Mouse (Mus musculus): Measurements from ENCODE around the gene Vav2. TPM values are rescaled to one million over a fixed set of nuclear protein-coding genes. Genes with fewer than 3 reads are reported as not detected.

Vav2 gene
- total and polyA plus RNA-seq, 3 experiments, result 3.5 to 7.2 (median 6.9) TPM

- Histone ChIP-seq H3K36me3 (replicated peaks) (peaks cover 77% of the 10 kb centered on the region), H3K27me3 (ENCODE audit: insufficient read depth, low read length) (no peaks in the 10 kb centered on the region), H3K4me1 (ENCODE audit: insufficient read depth, low read depth, low read length) (peaks cover 63% of the 10 kb centered on the region), H3K9me3 (replicated peaks) (no peaks in the 10 kb centered on the region), H3K4me3 (ENCODE audit: low read depth, low read length) (peak overlapping the region; percentile 17; the same call in 1 of the 2 replicates)
- ATAC-seq (ENCODE audit: extremely low read depth, insufficient number of reproducible peaks, low FRiP score, poor library complexity, severe bottlenecking), result no peak
- DNase-seq (ENCODE audit: low spot score), result no peak
- TF ChIP-seq POLR2AphosphoS5 (IDR thresholded peaks at IDR 0.05; ENCODE audit: insufficient replicate concordance, low read depth, low read length), result no peak
- TF ChIP-seq CTCF (IDR thresholded peaks at IDR 0.05; ENCODE audit: low read depth, low read length), result no peak
- TF ChIP-seq GATA1 (IDR thresholded peaks at IDR 0.05; ENCODE audit: borderline replicate concordance, low read length), result no peak
- no peak for TF ChIP-seq GATA2 (IDR thresholded peaks at IDR 0.05; ENCODE audit: borderline replicate concordance, low read depth, low read length)
- TF ChIP-seq TAL1 (conservative IDR thresholded peaks at IDR 0.05; ENCODE audit: low read depth, low read length), result no peak
Observed at GRCm38 (mm10) chr2:27471170-27471584, 44.3 kb upstream of the Vav2 start.

GRCm38 (mm10) chr2:27470535-27470934, 43.7 kb upstream of the Vav2 start:
- Histone ChIP-seq H3K36me3 (replicated peaks) (peaks cover 83% of the 10 kb centered on the region), H3K4me1 (ENCODE audit: insufficient read depth, low read depth, low read length) (peaks cover 68% of the 10 kb centered on the region), H3K9me3 (replicated peaks) (no peaks in the 10 kb centered on the region), H3K4me3 (ENCODE audit: low read depth, low read length) (no peak overlapping the region), H3K27me3 (ENCODE audit: insufficient read depth, low read length) (no peaks in the 10 kb centered on the region)
- no peak for TF ChIP-seq GATA2 (IDR thresholded peaks at IDR 0.05; ENCODE audit: borderline replicate concordance, low read depth, low read length)
- no peak for TF ChIP-seq GATA1 (IDR thresholded peaks at IDR 0.05; ENCODE audit: borderline replicate concordance, low read length)
- TF ChIP-seq TAL1 (conservative IDR thresholded peaks at IDR 0.05; ENCODE audit: low read depth, low read length), result no peak
- TF ChIP-seq CTCF (IDR thresholded peaks at IDR 0.05; ENCODE audit: low read depth, low read length), result no peak
- no peak for TF ChIP-seq POLR2AphosphoS5 (IDR thresholded peaks at IDR 0.05; ENCODE audit: insufficient replicate concordance, low read depth, low read length)
- no peak for ATAC-seq (ENCODE audit: extremely low read depth, insufficient number of reproducible peaks, low FRiP score, poor library complexity, severe bottlenecking)
- DNase-seq (ENCODE audit: low spot score), result no peak

DNA sequence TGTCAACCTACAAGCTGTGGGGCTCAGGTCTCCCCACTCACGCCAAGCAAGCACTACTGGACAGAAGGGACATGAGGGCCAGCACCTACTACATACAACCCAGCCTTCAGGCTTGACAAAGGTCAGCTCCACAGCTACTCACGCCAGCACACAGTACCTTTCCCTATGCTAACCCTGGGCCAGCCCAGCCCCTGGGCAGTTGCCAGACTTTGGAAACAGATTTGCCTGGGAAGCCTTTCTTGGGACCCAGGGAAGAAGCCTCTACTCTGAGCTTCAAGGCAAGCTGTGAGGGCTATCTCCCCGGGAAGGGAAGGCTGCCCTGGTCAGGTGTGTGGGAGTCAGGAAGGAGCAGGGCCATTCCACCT, 43.1 kb upstream of the Vav2 start:
- H3K27me3 ChIP-seq (ENCODE audit: insufficient read depth, low read length), result no peaks in the 10 kb centered on the region
- DNase-seq (ENCODE audit: low spot score) (no peak), ATAC-seq (ENCODE audit: extremely low read depth, insufficient number of reproducible peaks, low FRiP score, poor library complexity, severe bottlenecking) (no peak)
- H3K36me3 ChIP-seq (replicated peaks), result peaks cover 89% of the 10 kb centered on the region
- TF ChIP-seq TAL1 (conservative IDR thresholded peaks at IDR 0.05; ENCODE audit: low read depth, low read length), result no peak
- no peak for TF ChIP-seq CTCF (IDR thresholded peaks at IDR 0.05; ENCODE audit: low read depth, low read length)
- TF ChIP-seq GATA1 (IDR thresholded peaks at IDR 0.05; ENCODE audit: borderline replicate concordance, low read length), result no peak
- TF ChIP-seq GATA2 (IDR thresholded peaks at IDR 0.05; ENCODE audit: borderline replicate concordance, low read depth, low read length), result no peak
- TF ChIP-seq POLR2AphosphoS5 (IDR thresholded peaks at IDR 0.05; ENCODE audit: insufficient replicate concordance, low read depth, low read length), result no peak
- no peaks in the 10 kb centered on the region for H3K9me3 ChIP-seq (replicated peaks)
- no peak overlapping the region; the same call in 1 of the 2 replicates for H3K4me3 ChIP-seq (ENCODE audit: low read depth, low read length)
- peaks cover 70% of the 10 kb centered on the region for H3K4me1 ChIP-seq (ENCODE audit: insufficient read depth, low read depth, low read length)

DNA sequence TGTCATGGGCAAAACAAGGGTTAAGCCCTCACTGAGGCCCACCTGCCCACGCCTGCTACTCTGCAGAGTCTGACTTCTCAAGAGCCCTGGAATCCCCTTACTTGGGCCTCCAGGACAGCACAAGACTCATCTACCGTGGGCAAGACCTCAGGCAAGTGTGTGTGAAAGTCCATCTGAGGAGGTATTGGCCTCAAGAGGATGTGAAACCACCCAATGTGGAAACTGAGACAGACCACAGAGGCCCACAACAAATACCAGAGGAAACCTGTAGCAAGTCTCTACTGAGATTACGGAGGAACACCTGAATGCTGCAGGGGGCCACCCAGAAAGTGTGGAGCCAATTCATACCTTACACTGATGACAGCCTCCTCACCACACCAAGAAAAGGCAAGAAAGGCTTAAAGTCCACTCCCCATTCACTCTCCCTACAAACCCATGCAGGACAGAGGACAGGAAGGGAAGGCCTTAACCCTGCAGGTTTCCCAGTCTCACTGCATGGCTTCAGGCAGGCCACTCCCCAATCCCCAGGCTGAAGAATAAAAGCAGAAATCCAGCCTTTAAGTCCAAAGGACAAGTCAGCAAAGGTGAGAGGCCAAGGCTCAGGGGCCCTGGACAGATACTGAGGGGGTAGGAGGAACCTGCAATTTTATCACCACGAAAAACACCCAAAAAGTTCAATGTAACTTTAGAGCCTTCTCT, 42.6 kb upstream of the Vav2 start:
- Histone ChIP-seq H3K36me3 (replicated peaks) (peaks cover 93% of the 10 kb centered on the region), H3K27me3 (ENCODE audit: insufficient read depth, low read length) (no peaks in the 10 kb centered on the region), H3K4me1 (ENCODE audit: insufficient read depth, low read depth, low read length) (peaks cover 73% of the 10 kb centered on the region), H3K9me3 (replicated peaks) (no peaks in the 10 kb centered on the region), H3K4me3 (ENCODE audit: low read depth, low read length) (no peak overlapping the region)
- ATAC-seq (ENCODE audit: extremely low read depth, insufficient number of reproducible peaks, low FRiP score, poor library complexity, severe bottlenecking) (no peak), DNase-seq (ENCODE audit: low spot score) (no peak)
- TF ChIP-seq GATA2 (IDR thresholded peaks at IDR 0.05; ENCODE audit: borderline replicate concordance, low read depth, low read length) (no peak), TAL1 (conservative IDR thresholded peaks at IDR 0.05; ENCODE audit: low read depth, low read length) (no peak), POLR2AphosphoS5 (IDR thresholded peaks at IDR 0.05; ENCODE audit: insufficient replicate concordance, low read depth, low read length) (no peak), GATA1 (IDR thresholded peaks at IDR 0.05; ENCODE audit: borderline replicate concordance, low read length) (no peak), CTCF (IDR thresholded peaks at IDR 0.05; ENCODE audit: low read depth, low read length) (no peak)

DNA sequence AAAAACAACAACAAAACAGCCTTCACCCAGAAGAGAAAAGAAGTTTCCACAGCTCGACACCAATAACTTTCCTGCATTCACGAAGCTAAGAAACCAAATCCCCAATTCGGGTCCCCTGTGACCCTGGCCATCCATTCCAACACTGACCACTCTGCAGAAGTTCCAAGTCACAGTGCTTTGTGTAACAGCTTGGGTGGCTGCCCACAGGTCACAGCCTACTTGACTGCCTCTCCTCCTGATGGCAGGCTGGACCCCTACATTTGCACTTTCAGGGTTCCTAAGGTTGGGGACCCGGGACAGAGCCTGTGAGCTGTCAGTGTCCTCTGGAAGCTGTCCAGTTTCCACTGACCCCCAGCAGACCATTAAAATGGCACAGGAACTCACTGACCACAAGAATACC, 36.1 kb upstream of the Vav2 start:
- H3K36me3 ChIP-seq (replicated peaks), result peaks cover 98% of the 10 kb centered on the region
- DNase-seq (ENCODE audit: low spot score), result no peak
- H3K9me3 ChIP-seq (replicated peaks), result no peaks in the 10 kb centered on the region
- TF ChIP-seq GATA1 (IDR thresholded peaks at IDR 0.05; ENCODE audit: borderline replicate concordance, low read length), result no peak
- TF ChIP-seq CTCF (IDR thresholded peaks at IDR 0.05; ENCODE audit: low read depth, low read length), result no peak
- TF ChIP-seq TAL1 (conservative IDR thresholded peaks at IDR 0.05; ENCODE audit: low read depth, low read length), result no peak
- peaks cover 25% of the 10 kb centered on the region for H3K4me1 ChIP-seq (ENCODE audit: insufficient read depth, low read depth, low read length)
- H3K27me3 ChIP-seq (ENCODE audit: insufficient read depth, low read length), result no peaks in the 10 kb centered on the region
- H3K4me3 ChIP-seq (ENCODE audit: low read depth, low read length), result no peak overlapping the region
- no peak for ATAC-seq (ENCODE audit: extremely low read depth, insufficient number of reproducible peaks, low FRiP score, poor library complexity, severe bottlenecking)

GRCm38 (mm10) chr2:27461881-27462660, 35.2 kb upstream of the Vav2 start:
- ATAC-seq (ENCODE audit: extremely low read depth, insufficient number of reproducible peaks, low FRiP score, poor library complexity, severe bottlenecking) (no peak), DNase-seq (ENCODE audit: low spot score) (no peak)
- H3K4me3 ChIP-seq (ENCODE audit: low read depth, low read length), result no peak overlapping the region
- TF ChIP-seq POLR2AphosphoS5 (IDR thresholded peaks at IDR 0.05; ENCODE audit: insufficient replicate concordance, low read depth, low read length), result no peak
- no peak for TF ChIP-seq GATA2 (IDR thresholded peaks at IDR 0.05; ENCODE audit: borderline replicate concordance, low read depth, low read length)
- TF ChIP-seq CTCF (IDR thresholded peaks at IDR 0.05; ENCODE audit: low read depth, low read length), result no peak
- no peak for TF ChIP-seq TAL1 (conservative IDR thresholded peaks at IDR 0.05; ENCODE audit: low read depth, low read length)
- no peak for TF ChIP-seq GATA1 (IDR thresholded peaks at IDR 0.05; ENCODE audit: borderline replicate concordance, low read length)
- no peaks in the 10 kb centered on the region for H3K27me3 ChIP-seq (ENCODE audit: insufficient read depth, low read length)
- H3K9me3 ChIP-seq (replicated peaks), result no peaks in the 10 kb centered on the region
- peaks cover 98% of the 10 kb centered on the region for H3K36me3 ChIP-seq (replicated peaks)
- peaks cover 27% of the 10 kb centered on the region for H3K4me1 ChIP-seq (ENCODE audit: insufficient read depth, low read depth, low read length)
